Mouse (Mus musculus): ENCODE data around the gene Ston1. TPM values are rescaled to one million over a fixed set of nuclear protein-coding genes. Genes with fewer than 3 reads are reported as not detected.

The Ston1 gene
- total and polyA plus RNA-seq, 2 experiments from 2014 or later = 1.6 to 2.5 TPM

DNA sequence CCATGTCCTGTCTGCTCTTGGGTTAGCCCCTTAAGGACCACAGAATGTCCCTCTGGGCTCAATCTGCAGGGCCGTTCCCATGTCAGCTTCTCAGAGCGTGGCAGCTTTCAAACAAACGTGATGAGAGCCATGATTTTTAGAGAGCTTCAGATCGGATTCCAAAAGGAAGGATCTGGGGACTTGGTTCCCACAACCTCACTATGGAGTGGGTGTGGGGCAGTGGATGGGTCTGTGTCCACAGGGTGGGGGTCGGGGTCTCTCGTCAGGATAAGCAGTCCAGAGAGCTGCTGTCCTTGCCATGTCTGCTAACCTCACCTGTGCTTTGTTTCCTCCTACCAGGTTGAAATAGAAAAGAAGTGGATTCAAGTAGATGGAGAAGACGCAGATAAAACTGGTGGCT lies 47.4 kb downstream of the Ston1 start:
- TF ChIP-seq CTCF (IDR thresholded peaks at IDR 0.05; ENCODE audit: low read depth) = no peak
- 93% methylated on average over 7 of the region's 7 CpGs for WGBS
- DNase-seq (ENCODE audit: low spot score) = no peak

DNA sequence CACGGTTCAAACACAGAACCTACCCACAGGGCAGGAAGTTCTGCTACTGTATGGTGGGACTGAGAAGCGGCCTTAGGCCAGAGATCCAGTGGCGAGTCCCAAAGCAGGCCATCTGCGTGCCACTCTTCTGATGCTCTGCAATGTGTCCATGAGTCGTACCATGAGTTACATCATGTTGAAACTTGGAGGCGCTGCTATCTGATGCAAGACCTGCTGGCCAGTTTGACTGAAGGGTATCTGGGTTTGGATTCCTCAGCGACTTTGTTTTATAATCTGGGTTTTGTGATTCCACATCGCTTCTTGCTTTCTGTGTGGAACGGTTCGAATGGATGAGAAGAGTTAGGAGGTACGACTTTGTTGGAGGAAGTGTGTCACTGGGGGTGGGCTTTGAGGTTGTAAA lies 47.8 kb downstream of the Ston1 start:
- Histone ChIP-seq H3K4me1 (ENCODE audit: insufficient read depth, low read length) (no peaks in the 10 kb centered on the region), H3K9me3 (ENCODE audit: low read length) (no peaks in the 10 kb centered on the region), H3K27me3 (ENCODE audit: insufficient read depth, low read length) (no peaks in the 10 kb centered on the region), H3K9ac (replicated peaks; ENCODE audit: low read length) (no peak overlapping the region), H3K36me3 (ENCODE audit: insufficient read depth, low read length) (no peaks in the 10 kb centered on the region), H3K4me3 (ENCODE audit: low read length) (no peak overlapping the region), H3K4me2 (ENCODE audit: low read depth, low read length) (no peak overlapping the region), H3K27ac (no peak overlapping the region)
- WGBS = 94% methylated on average over 11 of the region's 11 CpGs
- no peak for TF ChIP-seq CTCF (IDR thresholded peaks at IDR 0.05; ENCODE audit: low read depth)
- DNase-seq (ENCODE audit: low spot score) (no peak), ATAC-seq (no peak)

More for the DNA sequence above, 47.4 kb downstream of the Ston1 start:
- Histone ChIP-seq H3K4me1 (ENCODE audit: insufficient read depth, low read length) (no peaks in the 10 kb centered on the region), H3K4me2 (ENCODE audit: low read depth, low read length) (no peak overlapping the region), H3K9ac (replicated peaks; ENCODE audit: low read length) (no peak overlapping the region), H3K4me3 (ENCODE audit: low read length) (no peak overlapping the region), H3K9me3 (ENCODE audit: low read length) (no peaks in the 10 kb centered on the region), H3K27me3 (ENCODE audit: insufficient read depth, low read length) (no peaks in the 10 kb centered on the region), H3K36me3 (ENCODE audit: insufficient read depth, low read length) (no peaks in the 10 kb centered on the region), H3K27ac (no peak overlapping the region)
- ATAC-seq = no peak

DNA sequence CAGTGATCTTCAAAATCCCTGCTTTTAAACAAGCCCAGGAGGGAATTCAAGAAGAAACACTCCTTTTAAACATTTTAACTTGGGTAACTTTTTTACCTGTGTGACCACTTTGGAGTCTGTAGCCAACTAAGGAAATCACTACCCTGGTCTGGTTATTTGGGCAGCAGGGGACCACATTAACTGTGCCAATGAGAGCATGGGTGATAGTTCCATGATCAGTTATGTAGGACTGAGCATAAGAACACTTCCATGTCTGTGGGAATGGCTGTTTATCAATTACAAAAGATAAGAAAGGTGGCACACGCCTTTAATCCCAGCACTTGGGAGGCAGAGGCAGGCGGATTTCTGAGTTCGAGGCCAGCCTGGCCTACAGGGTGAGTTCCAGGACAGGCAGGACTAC lies 49.7 kb downstream of the Ston1 start:
- Histone ChIP-seq H3K9me3 (ENCODE audit: low read length) (no peaks in the 10 kb centered on the region), H3K9ac (replicated peaks; ENCODE audit: low read length) (no peak overlapping the region), H3K27ac (no peak overlapping the region), H3K4me2 (ENCODE audit: low read depth, low read length) (no peak overlapping the region), H3K4me3 (ENCODE audit: low read length) (no peak overlapping the region), H3K36me3 (ENCODE audit: insufficient read depth, low read length) (no peaks in the 10 kb centered on the region), H3K27me3 (ENCODE audit: insufficient read depth, low read length) (no peaks in the 10 kb centered on the region), H3K4me1 (ENCODE audit: insufficient read depth, low read length) (no peaks in the 10 kb centered on the region)
- TF ChIP-seq CTCF (IDR thresholded peaks at IDR 0.05; ENCODE audit: low read depth) = no peak
- no peak for DNase-seq (ENCODE audit: low spot score)
- 95% methylated on average over 3 of the region's 3 CpGs for WGBS
- ATAC-seq = no peak

DNA sequence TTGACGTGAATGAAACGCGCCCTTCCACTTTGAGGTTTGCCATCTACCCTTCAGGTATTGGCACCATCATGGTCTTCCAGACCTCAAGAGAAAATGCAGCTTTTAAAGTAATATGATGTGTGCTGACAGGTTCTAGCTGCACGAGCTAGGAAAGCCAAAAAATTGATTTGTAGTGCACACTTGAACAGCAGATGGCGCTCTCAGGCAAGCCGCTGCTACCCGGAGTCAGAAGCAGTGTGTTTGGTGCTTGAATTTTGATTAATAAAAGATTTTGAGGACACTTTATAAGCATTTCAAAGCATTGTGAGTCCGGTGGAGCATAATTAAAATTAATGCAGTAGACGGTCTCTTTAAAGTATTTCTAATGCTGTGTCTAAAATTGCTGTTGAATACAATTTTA lies 54.5 kb downstream of the Ston1 start:
- no peaks in the 10 kb centered on the region for H3K27me3 ChIP-seq (ENCODE audit: insufficient read depth, low read length)
- ATAC-seq (peak; percentile 70), DNase-seq (ENCODE audit: low spot score) (peak; percentile 88)
- no peak overlapping the region for H3K27ac ChIP-seq
- H3K4me3 ChIP-seq (ENCODE audit: low read length) = no peak overlapping the region
- H3K9ac ChIP-seq (replicated peaks; ENCODE audit: low read length) = no peak overlapping the region
- H3K4me1 ChIP-seq (ENCODE audit: insufficient read depth, low read length) = peaks cover 4% of the 10 kb centered on the region; the same call in 1 of the 2 replicates
- no peaks in the 10 kb centered on the region for H3K9me3 ChIP-seq (ENCODE audit: low read length)
- peak; percentile 88 for TF ChIP-seq CTCF (IDR thresholded peaks at IDR 0.05; ENCODE audit: low read depth)
- peak overlapping the region; percentile 56 for H3K4me2 ChIP-seq (ENCODE audit: low read depth, low read length)
- no peaks in the 10 kb centered on the region for H3K36me3 ChIP-seq (ENCODE audit: insufficient read depth, low read length)
- 6% methylated on average over 9 of the region's 9 CpGs for WGBS

DNA sequence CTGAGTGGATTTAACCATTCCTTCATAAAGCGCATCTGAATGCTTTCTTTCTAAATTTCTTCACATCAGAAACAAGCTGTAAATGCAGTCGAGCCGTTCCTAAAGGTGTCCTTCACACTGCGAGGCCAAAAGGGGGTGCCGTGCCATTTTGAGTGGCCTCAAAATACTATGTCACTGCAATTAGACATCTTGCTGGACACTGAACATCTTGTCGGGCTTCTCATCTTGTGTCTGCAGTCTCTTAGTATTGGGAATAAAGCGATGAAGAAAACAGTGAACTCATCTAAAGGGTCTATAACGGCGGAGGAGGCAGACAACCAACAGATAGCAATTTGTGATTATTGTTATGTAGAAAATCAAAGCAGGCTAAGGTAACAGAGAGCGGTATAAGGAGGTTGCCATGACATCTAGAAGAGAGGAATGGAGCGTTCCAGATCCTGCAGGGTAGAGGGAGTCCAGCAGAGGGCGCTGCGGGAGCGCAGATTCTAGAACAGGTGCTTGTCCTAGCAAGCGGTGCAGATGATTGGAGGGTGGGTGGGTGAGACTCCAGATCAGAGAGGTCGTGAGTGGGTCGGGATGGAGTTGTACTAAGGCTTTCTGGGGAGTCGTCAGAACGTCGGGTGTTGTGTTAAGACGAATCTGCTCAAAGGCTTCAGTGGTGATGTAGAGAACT lies 55.4 kb downstream of the Ston1 start:
- H3K36me3 ChIP-seq (ENCODE audit: insufficient read depth, low read length) = no peaks in the 10 kb centered on the region
- 0 out of 2 replicates have a peak overlapping the region, but pooled peaks have one; percentile 28 for H3K9ac ChIP-seq (replicated peaks; ENCODE audit: low read length)
- ATAC-seq = peak; percentile 90
- H3K9me3 ChIP-seq (ENCODE audit: low read length) = no peaks in the 10 kb centered on the region
- H3K4me1 ChIP-seq (ENCODE audit: insufficient read depth, low read length) = peaks cover 4% of the 10 kb centered on the region; the same call in 1 of the 2 replicates
- no peaks in the 10 kb centered on the region for H3K27me3 ChIP-seq (ENCODE audit: insufficient read depth, low read length)
- 14% methylated on average over 21 of the region's 21 CpGs for WGBS
- 0 out of 2 replicates have a peak overlapping the region, but pooled peaks have one; percentile 8 for H3K27ac ChIP-seq
- peak; percentile 97 for TF ChIP-seq CTCF (IDR thresholded peaks at IDR 0.05; ENCODE audit: low read depth)
- peak overlapping the region; percentile 56 for H3K4me2 ChIP-seq (ENCODE audit: low read depth, low read length)
- DNase-seq (ENCODE audit: low spot score) = peak; percentile 92
- H3K4me3 ChIP-seq (ENCODE audit: low read length) = peak overlapping the region; percentile 18

DNA sequence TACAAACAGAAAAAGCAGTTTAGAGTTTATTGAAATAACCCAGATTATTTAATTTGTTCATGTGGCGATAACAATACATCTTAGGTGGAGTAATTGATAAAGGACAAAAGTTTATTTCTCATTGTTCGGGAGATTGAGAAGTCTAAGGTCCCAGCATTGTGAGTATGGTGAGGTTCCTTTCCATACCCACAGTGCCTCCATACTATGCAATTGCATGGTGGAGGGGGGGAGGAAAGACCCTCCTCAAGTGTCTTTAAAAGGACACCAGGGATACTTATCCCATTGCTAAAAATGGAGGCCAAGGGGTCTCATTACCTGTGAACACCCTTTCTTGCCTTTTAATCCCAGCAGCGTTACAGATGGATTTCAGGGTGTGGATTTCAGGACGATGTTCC lies 55.9 kb downstream of the Ston1 start:
- DNase-seq (ENCODE audit: low spot score) = no peak
- no peak for TF ChIP-seq CTCF (IDR thresholded peaks at IDR 0.05; ENCODE audit: low read depth)

DNA sequence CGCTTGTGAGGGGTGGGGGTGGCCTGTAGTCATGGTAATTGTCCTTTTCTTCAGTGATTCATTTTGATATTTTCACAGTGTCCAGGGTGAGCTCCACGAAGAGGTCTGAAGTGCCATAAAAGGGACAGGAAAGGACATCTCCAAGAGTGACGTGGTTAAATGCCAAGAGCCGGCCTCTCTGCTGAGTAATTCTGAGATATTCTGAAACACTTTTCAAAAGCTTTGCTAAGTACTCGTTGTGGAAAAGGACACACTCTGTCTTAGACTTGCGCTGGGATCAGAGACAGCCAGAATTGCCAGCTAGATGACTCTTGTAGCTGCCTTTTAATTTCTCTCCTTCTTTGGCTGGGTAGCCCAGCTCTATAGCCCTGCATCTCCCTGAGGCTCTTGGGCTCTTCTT lies 61.0 kb downstream of the Ston1 start:
- TF ChIP-seq CTCF (IDR thresholded peaks at IDR 0.05; ENCODE audit: low read depth) = no peak
- H3K27ac ChIP-seq = no peak overlapping the region
- no peaks in the 10 kb centered on the region for H3K27me3 ChIP-seq (ENCODE audit: insufficient read depth, low read length)
- no peaks in the 10 kb centered on the region for H3K4me1 ChIP-seq (ENCODE audit: insufficient read depth, low read length)
- no peaks in the 10 kb centered on the region for H3K9me3 ChIP-seq (ENCODE audit: low read length)
- no peak overlapping the region for H3K4me3 ChIP-seq (ENCODE audit: low read length)
- H3K36me3 ChIP-seq (ENCODE audit: insufficient read depth, low read length) = no peaks in the 10 kb centered on the region
- no peak for ATAC-seq
- H3K4me2 ChIP-seq (ENCODE audit: low read depth, low read length) = no peak overlapping the region
- WGBS = 72% methylated on average over 6 of the region's 6 CpGs
- H3K9ac ChIP-seq (replicated peaks; ENCODE audit: low read length) = no peak overlapping the region
- no peak for DNase-seq (ENCODE audit: low spot score)

More for the DNA sequence above, 55.9 kb downstream of the Ston1 start:
- H3K36me3 ChIP-seq (ENCODE audit: insufficient read depth, low read length) = no peaks in the 10 kb centered on the region
- no peak for ATAC-seq
- no peaks in the 10 kb centered on the region for H3K27me3 ChIP-seq (ENCODE audit: insufficient read depth, low read length)
- H3K4me2 ChIP-seq (ENCODE audit: low read depth, low read length) = peak overlapping the region; percentile 56; the same call in 1 of the 2 replicates
- no peak overlapping the region for H3K27ac ChIP-seq
- no peak overlapping the region for H3K4me3 ChIP-seq (ENCODE audit: low read length)
- H3K4me1 ChIP-seq (ENCODE audit: insufficient read depth, low read length) = peaks cover 4% of the 10 kb centered on the region; the same call in 1 of the 2 replicates
- no peaks in the 10 kb centered on the region for H3K9me3 ChIP-seq (ENCODE audit: low read length)
- no peak overlapping the region for H3K9ac ChIP-seq (replicated peaks; ENCODE audit: low read length)
- WGBS = 78% methylated on average over 4 of the region's 4 CpGs
